Mouse (Mus musculus): ENCODE measurements around the gene Usp7. TPM values are rescaled to one million over a fixed set of nuclear protein-coding genes. Genes with fewer than 3 reads are reported as not detected.

Usp7 gene
- polyA plus RNA-seq, 1 experiment, result 32.1 TPM

DNA sequence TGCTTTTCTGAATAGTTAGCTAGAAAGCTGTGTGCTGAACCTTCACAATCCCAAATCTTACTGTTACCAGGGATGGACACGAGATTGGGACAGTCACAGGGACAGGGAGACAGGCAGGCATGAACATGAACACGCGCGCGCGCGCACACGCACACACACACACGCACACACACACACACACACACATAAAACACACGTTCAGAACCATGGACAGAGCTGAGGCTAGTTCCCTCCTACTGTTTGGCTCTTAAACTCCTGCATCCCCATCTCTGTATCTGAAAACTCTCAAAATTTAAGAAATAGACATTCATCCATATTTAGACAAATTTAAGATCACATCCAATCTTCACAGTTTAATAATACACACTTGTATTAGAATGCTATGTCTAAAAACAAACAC, 74.4 kb downstream of the Usp7 start:
- TF ChIP-seq GATA1 (IDR thresholded peaks at IDR 0.05; ENCODE audit: low read length), result no peak

DNA sequence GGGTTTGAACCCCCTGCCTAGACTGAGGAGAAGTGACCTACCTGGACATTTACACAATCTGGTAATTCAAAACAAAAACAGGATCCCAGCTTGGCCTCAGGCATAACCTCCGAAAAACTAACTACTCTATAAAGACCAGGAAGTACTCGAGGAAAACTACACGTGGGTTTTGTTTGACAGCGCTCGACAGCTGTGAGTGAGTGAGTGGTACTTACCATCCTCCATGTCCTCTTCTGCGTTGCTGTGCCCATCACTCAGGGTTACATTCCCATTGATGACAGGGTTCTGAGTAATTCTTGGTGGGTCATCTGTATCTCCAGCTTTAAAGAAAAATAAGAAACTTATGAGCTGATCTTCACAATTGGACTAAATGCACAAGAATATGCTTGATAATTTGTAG, 75.8 kb downstream of the Usp7 start:
- no peak for TF ChIP-seq GATA1 (IDR thresholded peaks at IDR 0.05; ENCODE audit: low read length)

DNA sequence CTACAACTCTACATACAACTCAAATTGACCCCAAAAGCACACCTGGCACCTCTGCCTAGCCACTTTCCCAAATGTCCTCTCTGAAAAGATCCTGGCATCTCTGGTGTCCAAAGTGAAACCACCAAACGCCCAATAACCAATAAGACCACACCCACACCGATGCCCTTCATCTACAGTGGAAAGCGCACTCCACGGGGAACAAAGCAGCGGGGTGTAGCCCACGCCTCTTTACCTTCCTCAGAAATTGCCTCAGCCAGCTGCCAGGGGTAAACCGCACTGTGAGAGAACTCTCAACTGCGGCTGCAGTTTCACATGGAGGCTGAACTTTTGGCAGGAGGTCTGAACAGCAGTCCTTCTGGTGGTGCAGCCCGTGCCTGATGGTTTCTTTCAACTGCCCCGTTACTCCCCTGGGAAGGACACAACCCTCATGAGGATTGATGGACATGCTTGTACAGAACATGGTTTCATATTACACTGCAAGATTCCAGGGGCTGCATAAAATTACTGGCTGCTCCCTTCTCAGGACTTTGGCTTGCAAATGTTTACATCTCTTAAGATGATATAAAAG, 76.5 kb downstream of the Usp7 start:
- no peak for TF ChIP-seq GATA1 (IDR thresholded peaks at IDR 0.05; ENCODE audit: low read length)

DNA sequence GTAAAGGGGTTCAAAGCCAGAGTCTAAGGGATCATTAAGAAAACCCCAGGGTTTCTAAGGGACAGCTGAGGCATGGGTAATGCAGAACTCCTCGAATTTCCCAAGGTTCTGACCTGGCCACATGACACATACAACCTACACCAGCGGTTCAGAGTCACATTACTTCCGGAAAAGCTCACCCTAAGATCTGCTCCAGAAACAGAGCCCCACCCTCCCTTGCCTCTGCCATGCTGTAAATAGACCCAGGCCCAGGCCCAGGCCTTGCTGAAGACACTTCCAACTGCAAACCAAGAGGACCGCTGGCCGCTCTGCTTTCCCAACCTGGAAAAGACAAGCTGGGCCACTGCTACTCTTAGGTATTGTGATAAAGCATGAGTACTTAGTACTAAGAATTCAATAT, 77.3 kb downstream of the Usp7 start:
- TF ChIP-seq GATA1 (IDR thresholded peaks at IDR 0.05; ENCODE audit: low read length), result no peak

DNA sequence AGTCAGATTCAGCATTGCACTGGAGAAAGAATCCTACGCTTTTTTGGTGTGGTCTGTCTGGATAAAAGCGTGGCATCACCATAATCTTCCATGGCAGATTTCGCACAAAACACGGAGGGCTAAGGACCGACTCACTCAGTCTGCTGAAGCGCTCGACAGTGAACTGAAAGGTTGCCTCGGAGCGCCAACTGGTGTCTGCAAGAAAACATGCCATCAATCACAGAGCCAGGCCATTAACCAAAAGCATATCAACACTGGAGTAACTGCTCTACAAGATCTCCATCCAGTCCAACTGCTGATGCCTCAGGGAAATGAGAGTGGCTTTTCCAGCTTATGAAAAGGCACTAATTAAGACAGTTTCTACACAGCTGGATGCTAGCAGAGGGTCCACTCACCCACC, 80.1 kb downstream of the Usp7 start:
- TF ChIP-seq GATA1 (IDR thresholded peaks at IDR 0.05; ENCODE audit: low read length), result no peak

DNA sequence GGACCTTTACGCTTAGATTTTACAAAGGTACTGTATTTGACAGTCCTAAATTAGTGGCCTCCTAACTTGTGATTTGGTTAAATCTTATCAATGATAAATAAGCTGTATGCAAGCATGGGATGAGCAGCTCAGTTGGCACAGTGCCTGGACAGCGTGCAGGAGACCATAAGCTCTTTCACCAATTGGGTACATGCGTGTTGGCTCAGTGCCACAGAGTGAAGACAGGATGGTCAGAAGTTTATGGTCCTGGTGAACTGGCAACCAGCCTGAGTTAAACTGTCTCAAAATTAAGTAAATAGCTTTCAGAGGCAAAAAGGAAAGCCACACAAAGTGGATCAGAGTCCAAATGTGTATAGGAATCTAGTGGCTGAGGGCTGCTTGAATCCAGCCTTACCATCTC, 91.5 kb downstream of the Usp7 start:
- TF ChIP-seq GATA1 (IDR thresholded peaks at IDR 0.05; ENCODE audit: low read length), result no peak

DNA sequence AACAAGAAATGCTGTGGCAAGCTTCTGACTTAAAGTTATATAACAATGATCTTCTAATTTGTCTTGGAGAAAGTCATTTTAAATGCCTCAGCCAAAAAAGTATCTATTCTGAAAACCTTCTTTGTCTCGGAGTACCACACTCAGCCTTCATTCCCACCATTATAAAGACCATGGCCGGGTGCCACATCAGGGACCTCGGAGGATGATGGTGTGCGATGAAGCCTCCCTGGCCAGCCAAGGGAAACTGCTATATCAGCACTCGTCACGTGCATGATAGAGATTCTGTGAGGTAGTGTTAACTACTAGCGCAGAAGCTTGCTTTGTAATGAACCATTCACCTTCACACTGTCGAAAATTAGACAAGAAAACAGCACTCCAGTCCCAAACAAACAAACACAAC, 92.6 kb downstream of the Usp7 start:
- no peak for TF ChIP-seq GATA1 (IDR thresholded peaks at IDR 0.05; ENCODE audit: low read length)

DNA sequence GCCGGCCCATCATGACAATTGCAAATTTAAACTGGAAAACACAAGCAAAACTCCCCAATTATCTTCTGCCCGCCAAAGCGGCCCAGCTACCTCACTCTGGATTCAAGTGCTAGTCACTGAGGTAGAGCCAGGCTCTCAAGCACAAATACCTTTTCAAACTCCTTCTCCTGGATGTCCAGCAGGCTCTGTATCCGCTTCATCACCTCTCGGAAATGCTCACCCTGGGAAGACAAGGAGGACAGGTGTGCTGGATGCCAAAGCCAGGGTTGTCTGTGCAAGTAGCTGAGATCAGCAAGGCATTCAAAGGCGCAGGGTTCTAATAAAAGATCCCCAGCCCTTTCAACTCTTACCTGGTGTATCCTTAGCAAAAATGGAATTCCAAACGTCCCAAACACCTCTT, 100.9 kb downstream of the Usp7 start:
- no peak for TF ChIP-seq GATA1 (IDR thresholded peaks at IDR 0.05; ENCODE audit: low read length)

DNA sequence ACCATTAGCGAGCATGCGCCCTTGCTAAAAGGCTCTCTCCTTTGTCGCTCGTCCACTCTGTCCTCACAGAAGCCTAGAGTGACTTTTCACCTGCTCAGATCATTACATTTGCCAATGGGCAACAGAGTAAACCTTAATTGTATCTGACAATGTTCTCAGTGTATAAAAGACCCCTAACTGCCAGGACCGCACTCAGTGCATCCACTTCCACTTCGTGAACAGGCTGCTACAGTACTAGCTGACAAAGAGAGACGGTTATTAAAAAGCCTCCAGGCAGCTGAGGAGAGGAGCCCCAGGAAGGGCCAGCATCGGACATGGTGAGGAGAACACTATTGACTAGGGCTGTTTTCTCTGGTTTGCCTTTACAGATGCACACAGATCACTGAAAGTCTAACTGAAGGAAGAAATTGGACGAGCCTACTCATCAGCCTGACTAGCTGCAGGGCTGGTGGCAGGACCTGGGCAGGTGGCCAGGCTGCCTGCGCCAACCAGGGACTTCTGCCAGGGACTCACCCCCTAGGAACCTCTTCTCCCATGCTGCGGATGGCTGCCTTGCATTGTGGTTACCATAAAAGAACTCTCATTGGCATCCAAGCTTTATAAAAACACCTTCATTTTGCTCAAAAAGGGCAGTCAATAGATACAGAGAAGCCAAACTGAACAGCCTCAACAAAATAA, 102.0 kb downstream of the Usp7 start:
- no peak for TF ChIP-seq GATA1 (IDR thresholded peaks at IDR 0.05; ENCODE audit: low read length)

DNA sequence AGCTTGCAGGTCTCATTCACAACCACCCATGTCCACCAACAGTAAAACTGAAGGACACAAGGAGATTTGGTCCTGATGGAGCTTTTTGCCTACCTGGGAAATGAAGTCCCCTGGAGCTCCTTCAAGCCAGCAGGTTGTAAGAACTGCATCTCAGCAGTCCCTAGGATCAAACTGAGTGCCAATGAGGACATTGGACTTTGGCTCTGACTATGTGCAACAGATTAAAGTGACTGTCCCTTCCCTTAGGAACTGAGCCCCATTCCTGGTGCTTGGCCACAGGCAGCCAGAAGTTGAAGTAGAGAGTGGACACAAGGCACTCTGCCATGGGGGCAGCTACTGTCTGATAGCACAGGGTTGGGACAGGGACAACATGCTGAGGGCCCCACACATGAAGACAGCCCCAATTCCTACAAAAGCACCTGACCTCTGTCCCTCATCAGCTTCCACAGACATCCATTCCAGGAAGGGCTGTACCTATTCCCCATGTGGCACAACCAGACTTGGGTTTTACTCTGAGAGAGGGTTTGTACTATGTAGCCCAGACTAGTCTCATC, 104.5 kb downstream of the Usp7 start:
- TF ChIP-seq GATA1 (IDR thresholded peaks at IDR 0.05; ENCODE audit: low read length), result no peak

DNA sequence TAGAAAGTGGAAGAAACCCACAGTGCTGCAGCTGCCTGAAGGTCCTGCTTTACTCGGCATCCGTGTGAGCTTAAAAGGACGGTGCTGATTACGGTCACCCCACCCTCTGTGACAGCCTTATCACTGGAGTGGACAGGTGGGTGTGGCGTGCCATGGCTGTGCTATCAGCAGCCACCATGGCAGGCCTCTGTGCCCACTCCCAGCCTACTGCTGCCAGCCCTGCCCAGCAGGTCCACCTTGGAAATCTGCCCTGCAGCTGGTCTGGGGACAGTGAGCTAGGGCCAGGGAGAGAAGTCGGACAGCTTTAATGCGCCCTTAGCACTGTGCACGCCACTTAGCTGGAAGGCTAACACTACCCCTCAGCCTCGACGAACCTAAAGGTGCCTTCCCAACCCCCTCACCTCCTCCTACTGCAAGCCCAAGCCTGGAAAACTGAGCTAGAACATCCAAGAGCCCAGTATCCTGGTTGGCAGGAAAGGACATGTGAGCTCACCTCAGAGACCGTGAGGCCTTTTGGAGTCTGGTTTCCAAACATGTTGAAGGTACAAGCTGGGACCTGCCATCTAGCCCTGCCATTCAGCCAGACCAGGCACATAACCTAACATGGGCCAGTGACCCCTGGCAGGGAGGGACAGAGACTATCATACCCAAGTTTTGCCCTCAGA, 105.1 kb downstream of the Usp7 start:
- TF ChIP-seq GATA1 (IDR thresholded peaks at IDR 0.05; ENCODE audit: low read length), result no peak

DNA sequence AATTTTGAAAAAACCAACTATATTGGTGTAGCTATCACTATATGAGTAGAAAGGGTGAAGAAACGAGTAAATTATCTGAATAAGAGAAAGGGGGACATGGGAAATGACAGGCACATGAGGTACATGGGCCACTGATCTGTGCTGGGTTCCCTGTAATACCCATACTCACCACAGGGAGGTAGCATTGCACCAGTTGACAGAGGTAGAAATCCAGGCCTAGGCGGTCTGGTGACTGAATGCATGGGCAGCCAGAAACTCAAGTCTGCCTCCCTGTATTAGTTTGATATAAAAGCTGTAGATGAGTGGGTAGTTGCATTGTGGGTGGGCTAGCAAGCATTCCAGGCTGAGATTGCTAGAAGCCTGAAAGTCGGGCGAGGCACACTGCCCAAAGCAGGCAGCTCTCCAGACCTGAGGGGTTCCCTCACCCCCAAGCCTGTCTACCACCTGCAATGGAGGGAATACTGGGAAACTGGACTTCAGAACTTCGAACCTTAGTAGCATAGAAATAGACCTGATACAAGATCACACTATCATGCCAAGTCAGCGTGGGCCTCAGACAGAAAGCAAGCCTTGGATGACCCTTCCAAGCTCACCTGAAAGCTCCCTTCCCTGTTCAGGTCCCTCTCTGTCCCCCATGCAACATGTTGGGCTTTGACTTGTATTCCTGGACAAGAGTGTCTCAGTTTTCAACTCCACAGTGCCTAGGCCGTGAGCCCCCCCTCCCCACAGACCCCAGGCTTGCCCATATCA, 105.8 kb downstream of the Usp7 start:
- no peak for TF ChIP-seq GATA1 (IDR thresholded peaks at IDR 0.05; ENCODE audit: low read length)

DNA sequence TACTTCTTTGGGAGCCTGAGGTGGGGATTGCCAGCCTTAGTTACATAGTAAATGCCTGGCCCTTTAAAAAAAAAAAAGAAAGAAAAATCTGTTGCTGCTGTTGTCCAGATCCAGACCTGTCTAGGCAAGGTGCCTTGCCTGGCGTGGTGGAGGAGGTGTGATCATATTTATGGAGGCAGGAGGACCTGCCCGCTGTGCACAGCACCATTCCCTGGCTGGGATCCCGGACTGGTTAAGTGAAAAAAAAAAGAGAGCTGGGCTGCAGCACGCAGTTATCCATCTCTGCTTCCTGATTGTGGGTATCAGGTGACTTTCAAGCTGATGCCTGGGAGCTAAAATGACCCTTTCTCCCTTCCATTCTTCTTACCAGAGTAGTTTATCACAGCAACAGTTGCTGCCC, 107.0 kb downstream of the Usp7 start:
- no peak for TF ChIP-seq GATA1 (IDR thresholded peaks at IDR 0.05; ENCODE audit: low read length)

DNA sequence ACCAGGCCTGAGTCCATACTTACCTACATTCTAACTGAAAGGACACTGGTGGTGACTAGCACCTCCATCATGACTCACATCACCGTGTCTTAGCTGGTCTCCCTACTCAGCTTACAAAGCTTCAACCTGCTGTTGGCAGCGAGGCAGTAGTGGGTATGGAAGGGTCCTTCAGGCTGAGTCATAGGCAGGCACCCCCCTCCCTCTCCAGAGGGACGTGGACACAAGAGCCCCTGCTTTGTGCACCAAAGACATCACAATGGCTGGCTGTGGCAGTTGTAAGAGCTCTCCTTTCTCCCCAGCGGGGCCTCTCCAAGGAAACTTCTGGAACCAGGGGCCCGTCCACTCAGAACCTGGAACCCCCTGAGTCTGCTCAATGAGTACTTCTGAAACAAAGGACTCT, 111.6 kb downstream of the Usp7 start, which contains the start of gene Gm5767:
Gene Gm5767, plus strand, starts transcription at position 301 of the 400 bp plus-strand sequence.
- TF ChIP-seq GATA1 (IDR thresholded peaks at IDR 0.05; ENCODE audit: low read length), result no peak

DNA sequence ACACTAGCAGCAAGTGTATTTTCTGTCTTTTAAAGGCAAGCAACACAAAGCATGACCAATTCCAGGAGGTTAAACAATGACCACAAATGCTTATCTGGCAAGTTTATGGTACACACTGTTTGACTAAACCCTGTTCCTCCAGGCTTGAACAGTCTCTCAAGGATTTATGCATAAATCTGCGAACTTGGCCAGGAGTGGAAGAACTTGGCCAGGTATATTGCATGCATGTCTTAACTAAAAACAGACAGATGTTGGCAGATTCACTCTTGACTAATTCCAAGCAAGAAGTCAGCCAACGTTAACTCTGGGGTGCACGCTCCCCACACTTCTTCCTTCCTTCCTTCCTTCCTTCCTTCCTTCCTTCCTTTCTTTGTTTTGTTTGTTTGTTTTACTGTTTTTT, 112.3 kb downstream of the Usp7 start:
- no peak for TF ChIP-seq GATA1 (IDR thresholded peaks at IDR 0.05; ENCODE audit: low read length)

DNA sequence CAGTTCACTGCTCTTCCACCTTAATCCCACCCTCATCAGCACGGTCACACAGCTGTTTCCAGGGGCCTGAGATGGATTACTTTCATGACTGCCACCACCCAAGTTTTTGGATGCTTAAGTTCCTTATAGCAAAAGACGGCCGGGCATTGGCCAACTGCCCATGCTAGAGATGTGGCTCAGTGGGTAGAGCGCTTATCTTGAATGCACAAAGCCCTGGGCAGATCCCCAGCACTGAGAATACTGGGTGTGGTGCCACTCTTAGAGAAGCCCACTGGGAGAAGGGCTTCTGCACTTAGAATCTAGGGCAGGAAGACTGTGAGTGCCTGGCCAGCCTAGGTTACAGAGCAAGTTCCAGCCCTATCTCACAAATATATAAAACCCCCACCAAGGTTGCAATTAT, 113.4 kb downstream of the Usp7 start:
- no peak for TF ChIP-seq GATA1 (IDR thresholded peaks at IDR 0.05; ENCODE audit: low read length)
